Mouse (Mus musculus) kidney, adult 2 months (tissue): Measurements from ENCODE around the gene Blcap. TPM values are rescaled to one million over a fixed set of nuclear protein-coding genes. Genes with fewer than 3 reads are reported as not detected.
A peak's percentile ranks its signal among the peaks of the same experiment; 100 is the strongest.

Source experiments
- DNase-seq: peaks from one replicate; pipeline ENCODE4 v3.0.0; 2021
- H3K27ac ChIP-seq: fragments of 200-500 bp; 2 replicates; pipeline ENCODE4 v1.5.1; 2012; ENCODE audit warnings: low read depth, low read length, control low read depth, inconsistent platforms; ENCODE audit not compliant: insufficient read depth
- H3K27me3 ChIP-seq: fragments of 200-500 bp; replicated peaks from 2 replicates; pipeline ENCODE4 v1.6.1; 2012; ENCODE audit warnings: mild to moderate bottlenecking, moderate library complexity, low read length, inconsistent platforms; ENCODE audit not compliant: control insufficient read depth, insufficient read depth
- H3K36me3 ChIP-seq: fragments of 200-500 bp; 2 replicates; pipeline ENCODE4 v1.6.1; 2012; ENCODE audit warnings: mild to moderate bottlenecking, moderate library complexity, low read length, inconsistent platforms; ENCODE audit not compliant: control insufficient read depth, insufficient read depth
- H3K4me1 ChIP-seq: fragments of 200-500 bp; 2 replicates; pipeline ENCODE4 v1.6.1; 2011; ENCODE audit warnings: low read length; ENCODE audit not compliant: control insufficient read depth, insufficient read depth
- H3K4me3 ChIP-seq: fragments of 200-500 bp; 2 replicates; pipeline ENCODE4 v1.5.1; 2011; ENCODE audit warnings: mild to moderate bottlenecking, low read depth, low read length, control low read depth; ENCODE audit not compliant: insufficient read depth
- CTCF ChIP-seq: fragments of 200-500 bp; conservative IDR thresholded peaks from 2 replicates; pipeline ENCODE4 v1.5.1; 2011; ENCODE audit warnings: low read depth, mild to moderate bottlenecking, control low read depth, low read length, moderate library complexity, mixed read lengths; ENCODE audit not compliant: insufficient read depth, insufficient read length
- POLR2A ChIP-seq: fragments of 200-500 bp; IDR thresholded peaks from one replicate; pipeline ENCODE4 v1.6.1; 2011; ENCODE audit warnings: low read depth, low read length, control low read depth
- WGBS: fragments of 180-500 bp; shearing (Covaris S2); methylation state at CpG from one replicate; pipeline ENCODE4 v1.1.7; 2018; 5-methylcytosine and 5-hydroxymethylcytosine counted together
- polyA plus RNA-seq: library from polyadenylated mRNA; depleted of rRNA; stranded (reverse); fragments of >200 nt; gene quantifications from 2 replicates; pipeline ENCODE4 v1.2.3, GENCODE M21; 2012

The Blcap gene
- polyA plus RNA-seq, 1 experiment, result 49.5 TPM

DNA sequence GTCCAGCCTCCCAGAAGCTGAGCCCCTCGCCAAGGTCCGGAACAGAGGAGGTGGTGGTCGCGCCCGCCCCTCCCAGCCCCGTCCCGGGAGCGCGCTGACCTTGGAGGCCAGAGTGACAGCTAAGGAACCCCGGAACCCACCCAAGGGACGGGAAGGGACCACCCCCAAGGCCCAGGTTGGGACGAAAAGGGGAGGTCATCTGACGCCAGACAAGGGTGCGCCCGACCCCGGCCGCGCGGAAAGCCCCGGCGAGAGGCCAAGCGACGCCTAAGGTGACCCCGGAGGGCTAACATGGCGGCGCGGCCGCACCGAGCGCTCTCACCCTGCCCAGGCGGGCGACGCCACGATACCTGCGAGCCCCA is 5.2 kb downstream of the Blcap start:
- DNase-seq, result no peak
- H3K36me3 ChIP-seq, result no peaks in the 10 kb centered on the region
- 1% methylated on average over 34 of the region's 35 CpGs for WGBS
- no peaks in the 10 kb centered on the region for H3K27me3 ChIP-seq
- no peak for TF ChIP-seq POLR2A
- no peak for TF ChIP-seq CTCF
- H3K27ac ChIP-seq, result peak overlapping the region; percentile 89
- H3K4me1 ChIP-seq, result peaks cover 9% of the 10 kb centered on the region
- peak overlapping the region; percentile 78 for H3K4me3 ChIP-seq

DNA sequence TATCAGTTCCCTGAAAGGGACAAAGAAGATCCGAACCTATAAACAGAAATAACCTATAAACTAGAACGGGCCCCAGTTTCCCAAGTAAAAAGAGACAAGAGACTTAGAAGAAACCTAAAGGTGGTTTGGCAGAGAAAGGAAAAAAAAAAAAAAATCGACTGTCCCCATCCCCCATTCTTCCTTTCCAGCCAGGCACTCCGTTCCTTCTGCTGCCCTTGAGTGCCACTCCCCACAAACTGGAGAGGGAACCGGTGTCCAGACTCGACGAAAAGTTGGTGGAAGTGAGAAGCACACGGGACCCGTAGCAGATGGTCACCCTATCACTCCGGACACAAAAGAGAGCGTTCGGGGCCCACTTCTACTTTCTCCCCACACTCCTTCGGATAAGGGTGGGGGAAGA is 5.6 kb downstream of the Blcap start:
- H3K4me3 ChIP-seq, result peak overlapping the region; percentile 78
- no peak for DNase-seq
- H3K4me1 ChIP-seq, result peaks cover 9% of the 10 kb centered on the region
- H3K36me3 ChIP-seq, result no peaks in the 10 kb centered on the region
- peak overlapping the region; percentile 89; the same call in 1 of the 2 replicates for H3K27ac ChIP-seq
- WGBS, result 5% methylated on average over 13 of the region's 13 CpGs
- H3K27me3 ChIP-seq, result no peaks in the 10 kb centered on the region
- TF ChIP-seq CTCF (no peak), POLR2A (no peak)

DNA sequence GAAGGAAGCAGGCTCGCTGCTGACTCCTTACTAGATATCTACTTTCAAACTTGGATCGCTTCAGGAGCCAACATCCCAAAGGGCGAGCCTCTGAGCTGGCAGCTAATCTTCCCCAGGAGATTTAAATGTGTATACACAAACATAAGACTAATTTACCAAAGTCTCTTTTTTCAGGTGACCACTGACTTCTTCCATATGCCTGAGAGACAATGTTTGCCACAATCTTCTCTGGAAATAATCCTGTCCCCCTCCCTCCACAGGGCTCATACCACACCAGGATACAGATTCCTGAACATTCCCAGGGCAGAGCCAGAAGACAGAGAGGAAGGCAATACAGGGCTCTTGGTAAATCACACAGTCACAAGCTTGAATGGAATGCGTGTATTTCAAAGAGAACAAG is 6.4 kb downstream of the Blcap start:
- peaks cover 9% of the 10 kb centered on the region for H3K4me1 ChIP-seq
- H3K27ac ChIP-seq, result no peak overlapping the region
- no peaks in the 10 kb centered on the region for H3K27me3 ChIP-seq
- TF ChIP-seq POLR2A (no peak), CTCF (no peak)
- DNase-seq, result no peak
- 51% methylated on average over 4 of the region's 4 CpGs for WGBS
- no peak overlapping the region for H3K4me3 ChIP-seq
- H3K36me3 ChIP-seq, result no peaks in the 10 kb centered on the region

DNA sequence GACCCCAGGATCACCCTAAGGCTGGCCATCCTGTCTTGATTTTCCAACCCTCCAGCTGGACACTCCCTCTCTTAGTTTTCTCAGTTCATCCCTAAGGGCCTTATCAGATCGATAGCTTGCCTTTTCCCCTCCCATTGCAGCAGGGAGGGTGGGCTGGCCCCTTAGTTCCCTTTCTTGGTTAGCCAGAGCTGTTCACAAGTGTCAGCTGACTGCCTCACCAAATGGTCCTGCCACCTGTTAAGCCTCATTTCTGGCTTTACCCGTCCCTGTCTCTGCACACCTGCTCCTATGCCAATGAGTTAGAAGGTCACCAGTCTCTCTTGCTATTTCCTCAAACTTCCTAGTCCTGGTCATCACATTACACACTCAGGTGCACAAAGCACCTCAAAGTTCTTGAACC is 8.0 kb downstream of the Blcap start:
- Histone ChIP-seq H3K4me1 (peaks cover 9% of the 10 kb centered on the region), H3K36me3 (no peaks in the 10 kb centered on the region), H3K4me3 (no peak overlapping the region), H3K27ac (no peak overlapping the region), H3K27me3 (no peaks in the 10 kb centered on the region)
- TF ChIP-seq CTCF (no peak), POLR2A (no peak)
- no peak for DNase-seq
- WGBS, result 45% methylated on average over 2 of the region's 2 CpGs

DNA sequence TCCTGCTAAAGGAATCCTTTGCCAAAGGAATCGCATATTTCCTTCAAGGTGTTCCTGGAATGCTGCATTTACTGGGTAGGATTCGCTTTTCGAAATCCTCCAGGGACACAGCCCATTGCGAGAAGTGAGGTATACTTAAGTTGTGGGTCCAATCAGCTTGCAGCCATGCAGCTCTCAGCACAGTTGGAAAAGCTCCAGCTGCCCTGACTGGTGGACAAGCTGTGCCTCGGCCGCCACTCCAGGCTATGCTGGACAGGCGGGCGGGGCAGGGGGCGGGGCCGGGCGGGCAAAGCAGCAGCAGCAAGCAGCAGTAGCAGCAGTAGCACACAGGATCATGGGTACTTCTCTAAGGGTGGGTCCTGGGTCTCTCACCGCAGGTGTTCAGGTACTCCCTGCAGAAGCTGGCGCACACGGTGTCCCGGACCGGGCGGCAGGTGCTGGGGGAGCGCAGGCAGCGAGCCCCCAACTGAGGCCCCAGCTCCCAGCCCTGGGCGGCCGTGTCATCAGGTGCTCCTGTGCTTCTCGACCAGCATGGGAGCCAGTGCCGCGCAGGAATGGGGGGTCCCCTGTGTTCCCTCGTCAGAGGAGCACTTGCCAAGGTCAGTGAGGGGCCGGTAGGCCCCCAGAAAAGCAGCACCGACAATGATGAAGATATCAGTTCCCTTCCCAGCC is 9.8 kb downstream of the Blcap start:
- WGBS, result 57% methylated on average over 27 of the region's 27 CpGs

DNA sequence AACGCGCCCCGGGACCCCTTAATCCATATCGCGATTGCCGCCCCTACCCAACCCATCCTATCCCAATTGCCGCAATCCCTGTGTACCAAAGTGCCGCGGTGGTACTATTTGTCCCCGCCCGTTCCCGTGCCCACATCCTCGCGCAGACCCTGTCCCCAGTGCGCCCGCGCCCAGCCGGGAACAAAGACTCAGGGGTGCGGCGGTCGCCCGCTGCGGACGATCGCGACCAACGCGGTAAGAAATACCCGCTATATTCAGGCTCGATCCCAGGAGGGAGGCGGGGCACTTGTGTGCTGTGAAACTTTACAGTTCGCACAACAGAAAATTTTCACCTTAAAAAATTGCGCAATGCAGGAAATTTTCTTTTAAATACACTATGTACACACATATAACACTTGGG is 10.8 kb downstream of the Blcap start:
- Histone ChIP-seq H3K27ac (no peak overlapping the region), H3K4me3 (no peak overlapping the region), H3K4me1 (peaks cover 7% of the 10 kb centered on the region), H3K27me3 (no peaks in the 10 kb centered on the region), H3K36me3 (no peaks in the 10 kb centered on the region)
- TF ChIP-seq CTCF (no peak), POLR2A (no peak)
- WGBS, result 60% methylated on average over 33 of the region's 33 CpGs
- no peak for DNase-seq

More for the DNA sequence above, 9.8 kb downstream of the Blcap start:
- Histone ChIP-seq H3K27me3 (no peaks in the 10 kb centered on the region), H3K4me3 (no peak overlapping the region), H3K4me1 (peaks cover 7% of the 10 kb centered on the region), H3K36me3 (no peaks in the 10 kb centered on the region), H3K27ac (no peak overlapping the region)
- TF ChIP-seq CTCF (no peak), POLR2A (no peak)
- DNase-seq, result peak; percentile 96

DNA sequence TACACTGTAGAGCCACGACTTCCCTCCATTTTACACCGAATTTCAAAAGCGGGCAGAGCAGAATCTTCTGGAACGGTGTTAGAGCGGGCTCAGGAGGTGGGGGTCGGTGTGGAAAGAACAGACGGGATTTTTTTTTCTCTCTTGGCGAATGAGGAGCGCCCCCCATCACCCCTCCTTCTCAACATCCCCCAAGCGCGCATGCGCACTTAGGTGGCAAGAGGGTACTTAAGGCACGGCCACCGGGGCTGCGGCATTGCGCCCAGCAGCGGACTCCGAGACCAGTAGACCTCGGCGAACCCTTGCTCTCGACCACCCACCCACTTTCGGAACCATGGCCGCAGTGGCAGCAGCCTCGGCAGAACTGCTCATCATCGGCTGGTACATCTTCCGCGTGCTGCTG is 11.2 kb downstream of the Blcap start, which contains the start of gene Nnat:
Gene Nnat (plus strand): TSS at position 221 of the 400 bp plus-strand sequence.
- Histone ChIP-seq H3K4me1 (peaks cover 3% of the 10 kb centered on the region), H3K4me3 (peak within 1 kb of the TSS; percentile 20; the same call in 1 of the 2 replicates), H3K27me3 (no peaks in the 10 kb centered on the region), H3K27ac (no peak within 1 kb of the TSS), H3K36me3 (no peaks in the 10 kb centered on the region)
- DNase-seq, result no peak
- WGBS, result 65% methylated on average over 27 of the region's 27 CpGs
- TF ChIP-seq POLR2A, result no peak
- TF ChIP-seq CTCF, result no peak
